Mouse (Mus musculus) forebrain, embryonic 10.5 days (tissue): Measurements from ENCODE around the gene Plcd3. TPM values are rescaled to one million over a fixed set of nuclear protein-coding genes. Genes with fewer than 3 reads are reported as not detected.

Experiments used
- DNase-seq: peaks from one replicate; pipeline ENCODE4 v3.0.0-alpha.2; 2017; ENCODE audit warnings: low spot score; ENCODE audit errors: extremely low spot score
- H3K27ac ChIP-seq: fragments of 300-500 bp; sonication (generic); 2 replicates; pipeline ENCODE4 v1.5.1; 2016; ENCODE audit warnings: mild to moderate bottlenecking
- H3K27me3 ChIP-seq: fragments of 300-500 bp; sonication (generic); 2 replicates; pipeline ENCODE4 v1.6.1; 2016; ENCODE audit warnings: mild to moderate bottlenecking; ENCODE audit not compliant: poor library complexity, severe bottlenecking
- H3K36me3 ChIP-seq: fragments of 300-500 bp; sonication (generic); replicated peaks from 2 replicates; pipeline ENCODE4 v1.6.1; 2016; ENCODE audit warnings: mild to moderate bottlenecking, moderate library complexity
- H3K4me1 ChIP-seq: fragments of 300-500 bp; sonication (generic); 2 replicates; pipeline ENCODE4 v1.6.1; 2016
- H3K4me3 ChIP-seq: fragments of 300-500 bp; sonication (generic); 2 replicates; pipeline ENCODE4 v1.5.1; 2016; ENCODE audit warnings: mild to moderate bottlenecking, moderate library complexity
- H3K9me3 ChIP-seq: fragments of 300-500 bp; sonication (generic); 2 replicates; pipeline ENCODE4 v1.6.1; 2016; ENCODE audit warnings: mild to moderate bottlenecking, moderate library complexity
- WGBS: fragments of 180-500 bp; shearing (Covaris S2); methylation state at CpG from one replicate; pipeline ENCODE4 v1.1.7; 2016; 5-methylcytosine and 5-hydroxymethylcytosine counted together
- polyA plus RNA-seq: library from polyadenylated mRNA; unstranded; fragments of >200 nt; fragmentation: Nextera tagmentation; extraction: Ambion mirVana; gene quantifications from 2 replicates; pipeline ENCODE4 v1.2.1, GENCODE M21; 2016

Gene Plcd3
- polyA plus RNA-seq: 1.5 and 1.7 TPM in 2 replicates

GRCm38 (mm10) chr11:103101481-103101865 lies at the start of gene Plcd3, which contains the start of gene Acbd4:
Gene Plcd3 (minus strand): TSS chr11:103101658.
Gene Acbd4 (plus strand): TSS chr11:103101682.
- Histone ChIP-seq H3K27ac (peak within 1 kb of the TSS; percentile 72), H3K4me1 (peaks cover 78% of the 10 kb centered on the region), H3K9me3 (no peaks in the 10 kb centered on the region), H3K36me3 (no peaks in the 10 kb centered on the region), H3K4me3 (peak within 1 kb of the TSS; percentile 64), H3K27me3 (peaks cover 95% of the 10 kb centered on the region)
- under 1% methylated on average over 34 of the region's 34 CpGs for WGBS
- DNase-seq: peak; percentile 65

- H3K27ac ChIP-seq: no peak overlapping the region
- DNase-seq: no peak
- no peaks in the 10 kb centered on the region for H3K9me3 ChIP-seq
- peaks cover 6% of the 10 kb centered on the region for H3K4me1 ChIP-seq
- 95% methylated on average over 4 of the region's 4 CpGs for whole genome bisulfite sequencing
- H3K27me3 ChIP-seq: no peaks in the 10 kb centered on the region
- no peak overlapping the region for H3K4me3 ChIP-seq
- H3K36me3 ChIP-seq: no peaks in the 10 kb centered on the region
Observed at GRCm38 (mm10) chr11:103149771-103150170, 48.3 kb upstream of the Plcd3 start.

- 67% methylated on average over 4 of the region's 4 CpGs for WGBS
- Histone ChIP-seq H3K36me3 (no peaks in the 10 kb centered on the region), H3K9me3 (no peaks in the 10 kb centered on the region), H3K4me1 (peaks cover 18% of the 10 kb centered on the region), H3K27ac (no peak overlapping the region), H3K27me3 (no peaks in the 10 kb centered on the region), H3K4me3 (no peak overlapping the region)
- DNase-seq: no peak
Observed at GRCm38 (mm10) chr11:103147766-103148165, 46.3 kb upstream of the Plcd3 start.

GRCm38 (mm10) chr11:103146386-103146785 lies 44.9 kb upstream of the Plcd3 start:
- Histone ChIP-seq H3K27ac (no peak overlapping the region), H3K36me3 (no peaks in the 10 kb centered on the region), H3K27me3 (no peaks in the 10 kb centered on the region), H3K9me3 (no peaks in the 10 kb centered on the region), H3K4me1 (peaks cover 32% of the 10 kb centered on the region), H3K4me3 (no peak overlapping the region)
- 90% methylated on average over 4 of the region's 4 CpGs for WGBS
- DNase-seq: no peak

GRCm38 (mm10) chr11:103144309-103145285 lies 43.1 kb upstream of the Plcd3 start:
- peak overlapping the region; percentile 45 for H3K27ac ChIP-seq
- no peak overlapping the region for H3K4me3 ChIP-seq
- no peaks in the 10 kb centered on the region for H3K9me3 ChIP-seq
- no peak for DNase-seq
- WGBS: 43% methylated on average over 12 of the region's 12 CpGs
- H3K27me3 ChIP-seq: no peaks in the 10 kb centered on the region
- H3K36me3 ChIP-seq: peaks cover 3% of the 10 kb centered on the region
- peaks cover 43% of the 10 kb centered on the region for H3K4me1 ChIP-seq

- WGBS: 28% methylated on average over 8 of the region's 8 CpGs
- H3K27me3 ChIP-seq: no peaks in the 10 kb centered on the region
- no peak for DNase-seq
- H3K9me3 ChIP-seq: no peaks in the 10 kb centered on the region
- peaks cover 43% of the 10 kb centered on the region for H3K4me1 ChIP-seq
- peak overlapping the region; percentile 23; the same call in 1 of the 2 replicates for H3K4me3 ChIP-seq
- peak overlapping the region; percentile 80 for H3K27ac ChIP-seq
- H3K36me3 ChIP-seq: peaks cover 19% of the 10 kb centered on the region
Observed at GRCm38 (mm10) chr11:103142441-103143182, 41.2 kb upstream of the Plcd3 start.

GRCm38 (mm10) chr11:103141944-103142255 lies 40.4 kb upstream of the Plcd3 start:
- H3K4me1 ChIP-seq: peaks cover 43% of the 10 kb centered on the region
- 11% methylated on average over 1 of the region's 1 CpGs for WGBS
- H3K9me3 ChIP-seq: no peaks in the 10 kb centered on the region
- H3K27me3 ChIP-seq: no peaks in the 10 kb centered on the region
- no peak for DNase-seq
- peak overlapping the region; percentile 80 for H3K27ac ChIP-seq
- H3K4me3 ChIP-seq: peak overlapping the region; percentile 23; the same call in 1 of the 2 replicates
- peaks cover 19% of the 10 kb centered on the region for H3K36me3 ChIP-seq

- 35% methylated on average over 11 of the region's 11 CpGs for WGBS
- H3K27me3 ChIP-seq: no peaks in the 10 kb centered on the region
- H3K9me3 ChIP-seq: no peaks in the 10 kb centered on the region
- peaks cover 43% of the 10 kb centered on the region for H3K4me1 ChIP-seq
- no peak overlapping the region for H3K4me3 ChIP-seq
- peak overlapping the region; percentile 80 for H3K27ac ChIP-seq
- no peak for DNase-seq
- H3K36me3 ChIP-seq: peaks cover 19% of the 10 kb centered on the region
Observed at GRCm38 (mm10) chr11:103141101-103141943, 39.9 kb upstream of the Plcd3 start.

- Histone ChIP-seq H3K4me3 (no peak overlapping the region), H3K27ac (peak overlapping the region; percentile 80; the same call in 1 of the 2 replicates), H3K9me3 (no peaks in the 10 kb centered on the region), H3K4me1 (peaks cover 43% of the 10 kb centered on the region), H3K27me3 (no peaks in the 10 kb centered on the region), H3K36me3 (peaks cover 19% of the 10 kb centered on the region)
- no peak for DNase-seq
- WGBS: 58% methylated on average over 6 of the region's 6 CpGs
Observed at GRCm38 (mm10) chr11:103140763-103141100, 39.3 kb upstream of the Plcd3 start.

- Histone ChIP-seq H3K27me3 (no peaks in the 10 kb centered on the region), H3K36me3 (peaks cover 19% of the 10 kb centered on the region), H3K27ac (0 out of 2 replicates have a peak overlapping the region, but pooled peaks have one; percentile 80), H3K9me3 (no peaks in the 10 kb centered on the region), H3K4me3 (no peak overlapping the region), H3K4me1 (peaks cover 40% of the 10 kb centered on the region)
- DNase-seq: no peak
- 83% methylated on average over 14 of the region's 14 CpGs for WGBS
Observed at GRCm38 (mm10) chr11:103139951-103140762, 38.7 kb upstream of the Plcd3 start.

- Histone ChIP-seq H3K4me1 (peaks cover 37% of the 10 kb centered on the region), H3K27me3 (no peaks in the 10 kb centered on the region), H3K4me3 (no peak overlapping the region), H3K36me3 (peaks cover 19% of the 10 kb centered on the region), H3K9me3 (no peaks in the 10 kb centered on the region), H3K27ac (no peak overlapping the region)
- 92% methylated on average over 8 of the region's 8 CpGs for WGBS
- no peak for DNase-seq
Observed at GRCm38 (mm10) chr11:103136039-103136577, 34.6 kb upstream of the Plcd3 start.
